Mouse (Mus musculus): ENCODE results near the gene Rnf43.

Rnf43 gene

DNA sequence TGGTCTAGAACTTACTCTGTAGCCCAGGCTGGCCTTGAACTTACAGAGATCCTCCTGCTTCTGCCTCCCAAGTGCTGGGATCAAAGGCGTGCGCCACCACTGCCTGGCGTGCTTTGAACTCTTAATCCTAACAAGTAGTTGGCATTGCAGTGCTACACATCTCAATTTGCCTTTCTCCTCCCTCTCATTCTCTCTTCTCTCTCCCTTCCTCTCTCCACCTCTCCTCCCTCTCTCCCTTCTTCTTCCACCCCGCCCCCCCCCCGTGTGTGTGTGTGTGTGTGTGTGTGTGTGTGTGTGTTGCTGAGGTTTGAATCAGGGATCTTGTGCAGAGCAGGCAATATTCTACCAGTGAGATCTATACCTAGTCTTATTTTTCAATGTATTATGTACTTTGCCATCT is 84.8 kb downstream of the Rnf43 start:
- DNase-seq (ENCODE audit: low spot score), result no peak

DNA sequence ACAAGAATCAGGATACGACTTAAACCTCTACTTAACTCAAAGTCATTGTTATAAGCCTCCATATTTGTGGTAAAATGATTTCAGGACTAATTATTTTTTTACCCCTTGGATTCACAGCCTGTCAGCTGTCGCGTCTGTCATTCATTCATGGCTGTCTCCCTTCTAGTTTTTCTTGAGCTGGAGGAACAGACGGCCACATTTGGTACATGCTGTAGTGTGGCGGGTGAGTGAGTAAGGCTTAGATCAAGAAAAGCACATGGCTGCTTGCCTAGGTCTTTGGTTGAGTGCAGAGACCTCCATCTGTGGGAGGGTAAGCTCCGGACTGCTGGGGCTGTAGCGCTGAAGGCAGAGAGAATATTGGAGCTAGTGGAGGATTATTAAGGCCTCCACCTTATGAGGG is 85.2 kb downstream of the Rnf43 start:
- no peak for DNase-seq (ENCODE audit: low spot score)

DNA sequence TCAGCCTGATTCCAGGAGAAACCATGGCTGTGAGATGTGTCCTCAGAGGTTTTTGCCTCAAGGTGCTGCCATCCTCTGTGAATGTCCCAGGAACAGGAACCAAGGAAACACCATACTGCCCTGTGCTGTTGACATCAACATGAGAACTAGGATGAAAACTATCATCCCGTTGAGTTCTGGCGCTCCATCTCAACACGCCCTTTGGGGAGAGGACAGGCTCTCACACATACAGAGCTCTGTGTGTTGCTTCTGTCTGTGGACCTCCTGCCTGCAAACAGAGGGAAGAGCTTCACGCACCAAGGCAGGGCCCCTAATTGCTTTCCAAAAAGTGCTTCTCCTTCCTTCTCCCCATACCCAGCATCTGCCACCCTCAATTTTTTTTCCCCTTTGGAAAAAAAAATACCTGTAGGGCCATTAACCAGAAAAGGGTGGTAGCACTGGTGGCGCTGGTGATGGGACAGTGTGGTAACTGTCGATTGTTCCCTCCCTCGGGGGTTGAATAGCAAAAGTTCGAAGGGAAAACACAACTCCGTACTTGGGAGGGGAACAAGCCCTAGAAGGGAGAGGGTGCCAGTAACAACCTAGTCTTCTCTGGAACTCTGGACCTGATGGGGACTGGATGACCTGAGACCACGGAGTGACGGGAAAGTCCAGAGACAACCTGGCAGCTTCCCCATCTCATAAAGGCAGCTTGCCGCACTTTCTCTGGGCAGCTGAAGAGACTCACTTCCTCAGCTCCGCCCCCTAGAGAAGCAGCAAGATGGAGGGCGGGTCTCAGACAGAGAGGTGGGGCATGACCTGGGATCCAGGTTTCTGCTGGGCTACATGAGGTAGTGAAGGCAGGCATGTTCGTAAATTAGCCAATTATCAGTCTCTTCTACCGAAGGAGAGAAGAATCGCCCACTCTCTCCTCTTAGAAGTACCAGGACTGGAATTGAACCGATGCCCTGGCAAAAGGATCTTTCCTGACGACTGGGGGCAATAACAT is 85.9 kb downstream of the Rnf43 start:
- DNase-seq (ENCODE audit: low spot score), result no peak

DNA sequence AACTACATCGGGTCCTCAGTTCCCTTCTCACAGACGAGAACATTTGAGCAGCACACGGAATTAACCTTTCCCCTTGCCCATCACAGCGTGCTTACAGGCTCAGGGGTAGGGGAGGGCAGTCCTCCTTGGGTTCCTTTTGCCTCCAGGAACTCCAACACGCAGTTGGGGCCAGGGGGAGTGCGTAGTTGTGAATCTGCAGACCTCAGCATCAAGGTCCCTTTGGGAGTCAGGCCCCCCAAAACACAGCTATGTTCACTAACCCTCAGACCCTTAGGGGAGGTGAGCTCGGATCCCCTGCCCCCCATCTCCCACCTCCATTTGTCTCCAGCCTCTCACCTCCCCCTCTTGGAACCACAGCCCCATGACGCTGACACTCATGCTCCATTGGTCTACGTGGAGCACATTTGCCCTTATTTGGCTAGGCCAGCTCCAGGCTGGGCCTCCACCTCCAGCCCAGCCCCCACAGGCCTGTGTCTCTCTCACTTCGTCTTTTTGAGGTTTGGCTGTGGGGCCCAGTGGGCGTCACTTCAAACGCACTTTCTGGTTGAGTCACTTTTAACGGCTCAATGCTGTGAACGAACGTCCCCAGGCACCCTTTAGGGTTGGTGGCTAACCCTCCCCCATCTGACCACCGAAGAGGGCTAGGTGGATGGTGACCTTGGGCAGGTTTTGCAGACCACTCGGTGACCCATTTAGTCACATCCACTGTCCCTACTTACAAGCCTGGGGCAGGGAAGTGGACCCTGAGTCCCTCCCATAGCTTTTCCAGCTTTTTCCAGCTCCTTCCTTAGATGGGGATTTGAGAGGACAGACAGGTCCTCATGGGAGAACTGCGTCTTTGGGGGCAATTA is 86.9 kb downstream of the Rnf43 start:
- no peak for DNase-seq (ENCODE audit: low spot score)

DNA sequence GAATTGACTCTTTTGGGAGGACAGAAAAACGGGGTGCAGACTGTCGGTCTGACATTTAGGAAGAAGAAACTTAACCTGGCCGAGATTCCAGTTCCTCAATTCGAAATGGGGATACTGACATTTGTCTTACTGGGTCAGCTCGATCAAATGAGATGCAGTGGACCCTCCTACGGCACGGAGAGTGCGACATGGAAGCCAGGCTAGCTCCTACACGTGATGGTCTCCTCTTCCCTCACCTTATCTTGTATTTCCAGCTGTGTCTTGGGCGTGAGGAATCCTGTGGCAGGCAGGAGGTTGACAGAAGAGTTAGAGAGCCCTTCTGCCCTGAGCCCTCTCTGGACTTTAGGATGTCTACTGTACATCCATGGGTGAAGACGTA is 87.5 kb downstream of the Rnf43 start:
- no peak for DNase-seq (ENCODE audit: low spot score)

DNA sequence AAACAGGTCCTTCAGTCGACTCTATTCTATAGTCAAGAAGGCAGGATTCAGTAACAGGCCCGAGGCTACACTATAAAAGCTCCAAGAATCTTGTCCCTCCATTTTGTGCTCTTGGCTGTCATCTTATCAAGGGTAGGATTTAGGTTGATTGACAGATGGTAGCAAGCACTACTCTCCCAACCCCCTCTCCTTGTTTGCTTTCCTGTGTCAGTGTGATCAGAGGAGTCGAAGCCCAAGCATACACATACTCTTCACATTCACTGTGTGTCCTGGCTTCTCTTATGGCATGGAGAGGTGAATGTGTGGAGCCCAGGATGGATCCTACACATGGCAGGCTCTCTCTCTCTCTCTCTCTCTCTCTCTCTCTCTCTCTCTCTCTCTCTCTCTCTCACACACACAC is 88.0 kb downstream of the Rnf43 start:
- no peak for DNase-seq (ENCODE audit: low spot score)

DNA sequence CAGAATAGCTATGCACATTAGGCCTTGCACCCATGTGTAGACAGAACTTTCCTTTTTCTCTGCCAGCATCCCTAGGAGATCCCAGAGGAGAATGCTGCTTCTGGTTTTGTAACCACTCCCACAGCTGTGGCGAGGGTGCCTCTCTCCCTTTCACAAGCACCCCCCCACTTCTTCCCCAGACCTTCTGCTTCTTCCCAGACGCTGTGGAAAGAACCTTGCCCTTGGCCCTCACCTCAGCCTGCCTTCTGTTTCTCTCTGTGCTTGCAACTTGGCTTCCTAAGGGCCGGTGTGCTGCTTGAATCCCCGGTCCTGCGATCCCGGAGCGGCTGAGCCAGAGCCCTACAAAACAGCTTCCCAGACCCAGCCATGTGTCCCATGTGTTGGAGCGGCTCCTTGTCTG is 88.5 kb downstream of the Rnf43 start:
- DNase-seq (ENCODE audit: low spot score), result no peak

DNA sequence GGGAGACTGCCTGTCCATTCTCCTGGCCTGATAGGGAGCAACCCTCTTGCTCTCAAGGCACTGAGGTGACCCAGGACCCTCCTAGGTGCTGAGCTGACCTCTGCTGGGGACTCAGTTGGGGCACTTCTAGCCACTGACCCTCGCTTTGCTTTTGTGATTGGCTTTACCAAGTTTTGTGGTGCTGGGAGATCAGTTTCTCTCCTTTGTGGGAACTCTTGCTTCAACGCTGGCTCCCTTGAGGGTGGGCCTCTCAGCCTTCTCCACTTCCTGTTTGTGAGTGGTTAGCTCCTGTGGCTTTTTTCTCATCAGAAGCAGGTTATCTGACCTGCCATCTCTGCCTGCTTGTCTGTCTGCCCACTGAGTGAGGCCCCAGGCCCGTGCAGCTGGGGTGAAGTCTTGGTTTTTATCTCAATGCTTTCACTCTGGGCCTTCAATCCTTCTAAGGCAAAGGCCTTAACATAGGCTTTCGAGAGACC is 89.0 kb downstream of the Rnf43 start:
- DNase-seq (ENCODE audit: low spot score), result no peak

DNA sequence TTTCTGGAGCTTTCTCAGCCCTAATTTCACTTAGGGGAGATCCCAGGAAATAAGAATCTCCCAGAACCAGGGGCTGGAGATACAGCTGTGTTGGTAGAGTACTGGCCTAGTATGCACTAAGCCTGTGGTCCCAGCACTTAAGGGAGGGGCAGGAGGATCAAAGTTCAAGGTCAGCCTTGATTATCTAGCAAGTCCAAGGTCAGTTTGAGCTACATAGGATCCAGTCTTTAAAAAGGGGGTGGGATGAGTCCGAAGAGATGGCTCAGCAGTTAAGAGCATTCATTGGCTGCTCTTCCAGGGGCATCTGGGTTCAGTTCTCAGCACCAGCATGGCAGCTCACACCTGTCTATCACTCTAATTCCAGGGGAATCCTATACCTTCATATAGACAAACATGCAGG is 89.8 kb downstream of the Rnf43 start:
- no peak for DNase-seq (ENCODE audit: low spot score)

DNA sequence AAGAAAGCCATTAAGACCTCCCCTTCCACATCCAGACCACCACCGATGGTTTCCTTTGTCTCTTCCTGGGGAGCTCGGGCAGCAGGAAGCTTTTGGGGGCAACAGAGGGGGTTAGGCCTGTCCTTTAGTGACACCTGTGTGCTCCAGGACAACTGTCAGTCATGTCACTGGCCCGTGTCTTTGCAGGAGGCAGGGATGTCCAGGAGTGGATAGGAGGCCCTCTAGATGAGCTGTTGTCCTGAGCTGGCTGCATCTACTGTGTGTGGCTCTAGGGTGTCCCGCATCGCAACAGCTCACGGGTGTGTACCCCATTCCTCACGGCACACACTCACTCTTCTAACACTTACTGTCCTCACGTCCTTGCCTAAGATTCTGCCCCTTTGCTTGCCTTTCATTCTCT is 90.7 kb downstream of the Rnf43 start:
- DNase-seq (ENCODE audit: low spot score), result no peak

DNA sequence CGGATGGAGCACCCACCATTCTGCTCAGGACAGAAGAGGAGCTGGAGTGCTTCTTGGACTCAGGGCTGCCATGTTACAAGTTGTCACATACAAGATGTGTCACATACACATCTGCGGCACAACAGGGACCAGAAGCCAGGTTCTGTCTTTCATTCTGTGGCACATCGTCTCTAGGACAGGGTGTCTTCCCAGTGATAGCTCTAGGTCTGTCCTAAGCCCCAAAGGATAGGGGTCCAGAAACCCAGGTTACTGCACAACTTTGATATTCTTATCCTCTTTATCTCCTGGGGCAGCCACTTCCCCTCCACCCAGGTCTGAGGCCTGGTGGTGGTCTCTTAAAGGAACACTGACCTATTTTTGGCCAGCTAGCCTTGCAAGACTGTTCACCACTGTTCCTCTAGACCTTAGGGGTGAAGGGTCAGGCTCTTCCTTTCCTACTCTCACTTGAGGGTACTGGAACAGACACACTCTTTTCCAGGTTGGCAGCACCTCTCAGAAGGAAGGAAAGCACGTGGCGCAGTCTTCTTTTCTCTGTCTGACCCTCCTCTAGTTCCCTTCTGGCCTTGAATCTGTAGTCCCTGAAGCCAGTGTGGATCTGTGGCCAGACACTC is 91.5 kb downstream of the Rnf43 start:
- no peak for DNase-seq (ENCODE audit: low spot score)

DNA sequence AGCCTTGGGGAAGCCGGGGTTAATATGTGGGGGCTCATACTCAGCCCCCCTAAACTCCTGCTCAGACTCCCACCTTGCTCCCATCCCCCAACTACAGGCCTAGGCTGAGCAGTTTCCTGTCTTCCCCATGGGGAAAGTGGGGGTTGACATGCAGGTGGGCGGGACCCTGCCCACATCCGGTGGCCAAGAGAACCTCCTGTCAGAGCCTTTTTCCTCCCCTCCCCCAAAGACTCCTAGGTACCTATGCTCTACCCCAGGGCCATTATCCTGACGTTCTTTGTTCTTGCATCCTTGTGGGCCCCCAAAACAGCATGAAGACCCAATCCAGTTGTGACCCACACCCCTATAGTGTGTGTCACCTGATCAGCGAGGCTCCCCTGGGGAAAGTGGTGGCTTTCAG is 92.1 kb downstream of the Rnf43 start:
- no peak for DNase-seq (ENCODE audit: low spot score)

DNA sequence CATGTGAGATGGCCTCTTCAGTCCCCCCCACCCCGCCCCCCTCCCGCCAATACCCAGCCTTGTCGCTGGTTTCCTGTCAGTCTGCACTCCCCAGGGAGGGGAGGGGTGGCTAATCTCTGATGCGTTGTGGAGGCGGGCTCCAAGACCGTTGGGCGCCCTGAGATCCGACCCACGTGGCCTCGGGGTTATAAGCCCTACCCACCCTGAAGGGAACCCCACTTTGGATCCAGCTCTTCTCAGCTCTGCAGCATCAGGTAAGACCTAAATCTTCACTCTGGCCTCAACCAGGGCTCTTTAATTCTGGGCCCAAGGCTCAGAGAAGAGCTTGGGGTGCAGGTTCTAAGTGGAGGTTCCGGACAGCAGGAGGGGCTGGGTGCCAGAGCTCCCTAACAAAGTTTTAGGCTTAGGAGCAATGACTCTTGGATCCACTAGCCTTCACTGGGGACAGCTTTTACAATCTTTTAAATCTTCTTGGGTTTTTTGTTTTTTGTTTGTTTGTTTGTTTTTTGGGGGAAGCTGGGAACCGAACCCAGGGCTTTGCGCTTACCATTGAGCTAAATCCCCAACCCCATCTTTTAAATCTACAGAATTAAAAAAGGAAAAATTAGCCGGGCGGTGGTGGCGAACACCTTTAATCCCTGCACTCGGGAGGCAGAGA is 93.0 kb downstream of the Rnf43 start:
- DNase-seq (ENCODE audit: low spot score), result no peak

DNA sequence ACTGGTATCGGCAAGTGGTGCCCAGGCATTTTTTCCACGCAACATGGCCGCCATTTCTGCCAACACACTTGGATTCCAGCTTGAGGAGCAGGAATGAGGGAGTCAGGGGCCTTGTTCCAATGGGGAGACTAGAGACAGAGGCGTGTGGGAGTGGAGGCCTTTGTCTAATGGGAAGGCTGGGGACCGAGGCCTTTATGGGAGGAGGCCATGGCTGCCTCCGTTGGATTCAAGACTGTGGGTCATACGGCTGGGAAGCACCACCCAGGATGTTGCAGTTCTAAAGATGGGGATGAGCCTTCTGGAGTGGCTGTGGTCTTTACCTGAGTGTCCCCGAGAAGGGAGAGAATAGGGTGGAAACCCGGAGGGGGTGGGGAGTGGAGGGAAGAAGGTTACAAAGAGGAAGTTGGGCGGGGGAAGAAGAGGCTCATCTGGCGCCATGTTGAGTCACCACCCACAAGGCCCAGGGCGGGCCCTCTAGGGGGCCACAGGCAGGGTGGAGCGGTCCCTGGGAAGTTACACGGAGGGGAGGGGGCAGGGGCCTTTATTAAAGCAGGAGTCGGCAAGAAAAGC is 93.8 kb downstream of the Rnf43 start:
- DNase-seq (ENCODE audit: low spot score), result no peak

DNA sequence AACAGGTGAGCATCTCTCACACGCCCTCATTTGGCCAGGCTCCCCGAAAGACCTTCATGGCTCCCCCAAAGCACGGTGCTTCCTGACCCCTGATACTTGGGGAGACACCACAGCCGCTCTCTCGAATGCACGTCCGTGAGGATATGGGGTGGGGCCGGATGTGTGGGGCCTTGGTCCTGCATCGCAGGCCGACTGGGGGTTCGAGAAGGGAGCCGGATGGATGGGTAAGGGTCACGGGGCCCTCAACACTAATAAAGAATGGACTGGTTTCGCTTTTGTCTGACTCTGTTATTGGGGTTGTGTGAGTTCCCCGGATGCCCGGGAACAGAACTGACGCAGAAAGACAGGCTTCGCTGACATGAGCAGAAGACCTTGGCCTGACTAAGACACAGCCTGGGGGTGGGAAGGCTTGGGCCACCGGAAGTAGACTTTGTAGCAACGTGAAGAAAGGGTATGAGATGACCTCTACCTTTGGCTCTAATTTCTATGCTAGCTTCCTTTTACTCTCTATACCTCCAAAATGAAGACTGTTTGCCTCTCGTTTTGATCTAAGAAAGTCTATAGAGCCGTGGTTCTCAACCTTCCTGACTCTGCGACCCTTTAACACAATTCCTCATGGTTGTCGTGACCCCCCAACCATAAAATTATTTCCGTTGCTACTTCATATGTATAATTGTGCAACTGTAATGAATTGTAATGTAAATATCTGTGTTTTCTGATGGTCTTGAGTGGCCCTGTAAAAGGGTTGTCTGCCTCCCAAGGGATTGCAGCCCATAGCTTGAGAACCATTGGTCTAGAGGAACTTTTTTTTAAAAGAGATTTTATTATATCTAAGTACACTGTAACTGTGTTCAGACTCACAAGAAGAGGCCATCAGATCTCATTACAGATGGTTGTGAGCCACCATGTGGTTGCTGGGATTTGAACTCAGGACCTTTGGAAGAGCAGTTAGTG is 94.8 kb downstream of the Rnf43 start:
- DNase-seq (ENCODE audit: low spot score), result no peak

DNA sequence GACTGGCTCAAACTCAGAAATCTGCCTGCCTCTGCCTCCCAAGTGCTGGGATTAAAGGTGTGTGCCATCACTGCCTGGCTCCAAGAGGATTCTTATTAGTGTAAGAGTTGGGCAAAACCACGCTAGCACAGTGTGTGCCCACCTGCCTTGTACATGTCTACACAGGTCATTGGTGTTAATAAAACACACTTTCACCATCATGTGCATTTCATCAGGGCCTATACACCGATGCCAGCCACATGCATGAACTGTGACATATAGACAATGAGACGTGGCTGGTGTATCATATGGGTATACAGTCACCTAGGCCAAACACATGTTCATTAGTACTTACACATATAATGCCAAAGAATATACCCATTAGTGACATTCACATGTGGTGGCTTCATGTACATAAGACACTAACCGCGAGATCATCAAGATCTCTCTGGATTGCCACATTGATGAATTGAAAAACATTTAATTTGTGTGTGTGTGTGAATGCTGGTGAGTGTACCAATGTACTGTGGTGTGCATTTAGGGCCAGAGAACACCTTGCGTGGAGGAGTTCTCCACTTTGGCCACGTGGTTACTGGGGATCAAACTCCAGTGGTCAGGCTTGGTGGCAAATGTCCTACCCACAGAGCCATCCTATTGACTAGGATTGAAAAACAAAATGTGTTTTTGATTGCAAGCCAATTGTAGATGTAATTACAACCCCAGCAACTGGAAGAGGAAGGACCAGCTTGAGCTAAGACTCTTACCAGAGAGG is 95.8 kb downstream of the Rnf43 start:
- DNase-seq (ENCODE audit: low spot score), result no peak

DNA sequence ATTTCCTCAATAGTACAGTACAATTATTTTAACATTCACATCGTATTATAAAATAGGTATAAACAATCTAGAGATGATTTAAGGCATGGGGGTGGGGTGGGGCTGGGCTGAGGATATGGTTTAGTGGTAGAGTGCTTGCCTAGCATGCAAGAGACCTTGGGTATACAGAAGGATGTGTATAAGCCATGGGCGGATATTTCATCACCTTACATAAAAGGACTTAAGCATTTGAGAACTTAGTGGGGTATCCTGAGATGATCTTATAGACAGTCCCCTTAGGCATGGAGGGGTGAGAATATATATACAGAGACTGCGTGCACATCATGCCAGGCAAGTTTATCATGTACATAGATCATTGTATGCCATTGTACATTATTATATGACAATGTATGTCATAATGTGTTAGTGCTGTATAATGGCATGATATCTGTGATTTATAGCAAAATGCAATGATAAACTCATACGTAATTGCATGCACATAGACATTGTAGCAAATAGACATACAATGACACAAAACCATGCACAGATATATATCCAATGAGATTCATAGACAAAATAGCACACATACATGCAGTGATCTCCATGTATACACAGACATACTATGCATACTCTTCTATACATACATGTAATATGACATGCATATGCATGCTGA is 96.6 kb downstream of the Rnf43 start:
- DNase-seq (ENCODE audit: low spot score), result no peak

DNA sequence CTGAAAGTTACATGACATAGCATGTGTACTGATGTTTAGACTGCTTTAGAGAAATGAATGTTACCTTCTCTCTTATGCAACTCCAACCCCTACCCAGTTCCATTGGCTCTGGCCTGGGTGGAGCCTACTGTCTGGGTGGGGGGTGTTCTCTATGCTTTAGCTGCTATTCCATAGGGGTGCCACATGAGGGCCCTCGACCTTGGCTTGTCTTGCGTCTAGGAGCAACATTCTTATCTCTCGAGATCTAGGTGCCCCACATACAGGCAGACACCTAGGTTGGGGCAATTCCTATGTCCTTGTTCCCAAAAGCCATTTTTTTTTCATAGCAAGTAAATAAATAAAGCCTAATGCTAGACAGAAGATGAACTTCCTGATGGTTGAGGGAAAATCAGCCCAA is 97.1 kb downstream of the Rnf43 start:
- no peak for DNase-seq (ENCODE audit: low spot score)
